Mouse (Mus musculus) megakaryocyte, embryonic 14.5 days (primary cell): Measurements from ENCODE around the gene Grap2.

Experiments
- FLI1 ChIP-seq: IDR thresholded peaks from 2 replicates; pipeline ENCODE4 v1.6.1; 2012; ENCODE audit warnings: low read length, inconsistent platforms, mixed read lengths
- GATA1 ChIP-seq: IDR thresholded peaks from 3 replicates; pipeline ENCODE4 v1.6.1; 2012; ENCODE audit warnings: mixed read lengths, low read length, inconsistent platforms, borderline replicate concordance

DNA sequence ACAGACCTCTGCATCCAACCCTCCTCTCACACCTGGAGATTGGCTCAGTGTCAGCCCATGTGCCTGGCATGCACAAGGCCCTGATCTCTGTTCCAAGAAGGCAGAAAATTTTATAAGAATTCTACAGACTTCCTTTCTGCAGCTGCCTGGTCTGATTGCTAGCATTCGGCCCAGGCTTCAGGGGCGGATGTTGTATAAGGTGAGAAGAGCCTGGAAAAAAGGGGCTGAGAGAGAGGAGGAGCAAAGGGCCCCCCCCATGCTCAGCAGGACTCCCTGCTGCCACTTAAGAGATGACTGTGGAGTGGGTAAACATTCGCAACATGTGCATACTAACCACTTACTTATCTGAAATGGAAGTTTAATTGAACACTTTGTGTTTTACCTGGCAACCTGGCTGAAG, 35.6 kb downstream of the Grap2 start:
- no peak for TF ChIP-seq GATA1
- no peak for TF ChIP-seq FLI1
